Mouse (Mus musculus): ENCODE measurements around the gene Pacsin2. TPM values are rescaled to one million over a fixed set of nuclear protein-coding genes. Genes with fewer than 3 reads are reported as not detected.

Pacsin2 gene
- polyA plus RNA-seq, 1 experiment from 2014 or later = 47.9 TPM

GRCm38 (mm10) chr15:83482645-83483224 lies 18.3 kb upstream of the Pacsin2 start:
- H3K27ac ChIP-seq (ENCODE audit: low read length) = no peak overlapping the region
- no peak for ATAC-seq (ENCODE audit: low read depth)
- H3K36me3 ChIP-seq (ENCODE audit: control insufficient read depth, insufficient read depth) = no peaks in the 10 kb centered on the region
- H3K27me3 ChIP-seq (ENCODE audit: control insufficient read depth, insufficient read depth, low read depth, low read length) = no peaks in the 10 kb centered on the region
- no peak overlapping the region for H3K4me2 ChIP-seq (ENCODE audit: low read depth, low read length)
- no peak overlapping the region for H3K4me3 ChIP-seq (ENCODE audit: low read depth, low read length)
- no peaks in the 10 kb centered on the region; the same call in 1 of the 2 replicates for H3K4me1 ChIP-seq (ENCODE audit: control insufficient read depth, low read depth, low read length)
- WGBS (ENCODE audit: insufficient replicate concordance) = 40% methylated on average over 8 of the region's 8 CpGs
- no peaks in the 10 kb centered on the region for H3K9me3 ChIP-seq (replicated peaks; ENCODE audit: control insufficient read depth, low read length)
- H3K9ac ChIP-seq (ENCODE audit: low read depth, low read length) = no peak overlapping the region

- WGBS (ENCODE audit: insufficient replicate concordance) = 60% methylated on average over 10 of the region's 10 CpGs
- no peaks in the 10 kb centered on the region; the same call in 1 of the 2 replicates for H3K4me1 ChIP-seq (ENCODE audit: control insufficient read depth, low read depth, low read length)
- no peaks in the 10 kb centered on the region for H3K36me3 ChIP-seq (ENCODE audit: control insufficient read depth, insufficient read depth)
- no peak overlapping the region for H3K9ac ChIP-seq (ENCODE audit: low read depth, low read length)
- no peak overlapping the region for H3K27ac ChIP-seq (ENCODE audit: low read length)
- ATAC-seq (ENCODE audit: low read depth) = no peak
- H3K27me3 ChIP-seq (ENCODE audit: control insufficient read depth, insufficient read depth, low read depth, low read length) = no peaks in the 10 kb centered on the region
- no peaks in the 10 kb centered on the region for H3K9me3 ChIP-seq (replicated peaks; ENCODE audit: control insufficient read depth, low read length)
- no peak overlapping the region for H3K4me2 ChIP-seq (ENCODE audit: low read depth, low read length)
- no peak overlapping the region for H3K4me3 ChIP-seq (ENCODE audit: low read depth, low read length)
Observed at GRCm38 (mm10) chr15:83481236-83481780, 16.9 kb upstream of the Pacsin2 start.

- Histone ChIP-seq H3K27me3 (ENCODE audit: control insufficient read depth, insufficient read depth, low read depth, low read length) (no peaks in the 10 kb centered on the region), H3K4me1 (ENCODE audit: control insufficient read depth, low read depth, low read length) (peaks cover 3% of the 10 kb centered on the region), H3K4me3 (ENCODE audit: low read depth, low read length) (no peak overlapping the region), H3K27ac (ENCODE audit: low read length) (no peak overlapping the region), H3K4me2 (ENCODE audit: low read depth, low read length) (no peak overlapping the region), H3K9ac (ENCODE audit: low read depth, low read length) (no peak overlapping the region), H3K36me3 (ENCODE audit: control insufficient read depth, insufficient read depth) (no peaks in the 10 kb centered on the region), H3K9me3 (replicated peaks; ENCODE audit: control insufficient read depth, low read length) (no peaks in the 10 kb centered on the region)
- no peak for ATAC-seq (ENCODE audit: low read depth)
- 68% methylated on average over 4 of the region's 4 CpGs for WGBS (ENCODE audit: insufficient replicate concordance)
Observed at GRCm38 (mm10) chr15:83479818-83480217, 15.4 kb upstream of the Pacsin2 start.

GRCm38 (mm10) chr15:83478096-83478495 lies 13.7 kb upstream of the Pacsin2 start:
- Histone ChIP-seq H3K4me2 (ENCODE audit: low read depth, low read length) (no peak overlapping the region), H3K9ac (ENCODE audit: low read depth, low read length) (no peak overlapping the region), H3K27ac (ENCODE audit: low read length) (no peak overlapping the region), H3K36me3 (ENCODE audit: control insufficient read depth, insufficient read depth) (no peaks in the 10 kb centered on the region), H3K4me3 (ENCODE audit: low read depth, low read length) (no peak overlapping the region), H3K9me3 (replicated peaks; ENCODE audit: control insufficient read depth, low read length) (no peaks in the 10 kb centered on the region), H3K4me1 (ENCODE audit: control insufficient read depth, low read depth, low read length) (peaks cover 17% of the 10 kb centered on the region), H3K27me3 (ENCODE audit: control insufficient read depth, insufficient read depth, low read depth, low read length) (no peaks in the 10 kb centered on the region)
- 57% methylated on average over 3 of the region's 3 CpGs for WGBS (ENCODE audit: insufficient replicate concordance)
- no peak for ATAC-seq (ENCODE audit: low read depth)

GRCm38 (mm10) chr15:83476593-83477273 lies 12.3 kb upstream of the Pacsin2 start:
- no peaks in the 10 kb centered on the region for H3K9me3 ChIP-seq (replicated peaks; ENCODE audit: control insufficient read depth, low read length)
- no peaks in the 10 kb centered on the region for H3K27me3 ChIP-seq (ENCODE audit: control insufficient read depth, insufficient read depth, low read depth, low read length)
- peaks cover 17% of the 10 kb centered on the region for H3K4me1 ChIP-seq (ENCODE audit: control insufficient read depth, low read depth, low read length)
- H3K27ac ChIP-seq (ENCODE audit: low read length) = no peak overlapping the region
- H3K9ac ChIP-seq (ENCODE audit: low read depth, low read length) = no peak overlapping the region
- no peak overlapping the region for H3K4me3 ChIP-seq (ENCODE audit: low read depth, low read length)
- ATAC-seq (ENCODE audit: low read depth) = no peak
- WGBS (ENCODE audit: insufficient replicate concordance) = 48% methylated on average over 12 of the region's 12 CpGs
- no peak overlapping the region for H3K4me2 ChIP-seq (ENCODE audit: low read depth, low read length)
- no peaks in the 10 kb centered on the region for H3K36me3 ChIP-seq (ENCODE audit: control insufficient read depth, insufficient read depth)

GRCm38 (mm10) chr15:83474466-83474836 lies 10.0 kb upstream of the Pacsin2 start:
- H3K36me3 ChIP-seq (ENCODE audit: control insufficient read depth, insufficient read depth) = no peaks in the 10 kb centered on the region
- H3K4me3 ChIP-seq (ENCODE audit: low read depth, low read length) = peak overlapping the region; percentile 39
- peak; percentile 81 for ATAC-seq (ENCODE audit: low read depth)
- H3K27me3 ChIP-seq (ENCODE audit: control insufficient read depth, insufficient read depth, low read depth, low read length) = no peaks in the 10 kb centered on the region
- no peaks in the 10 kb centered on the region for H3K9me3 ChIP-seq (replicated peaks; ENCODE audit: control insufficient read depth, low read length)
- peak overlapping the region; percentile 47 for H3K9ac ChIP-seq (ENCODE audit: low read depth, low read length)
- H3K27ac ChIP-seq (ENCODE audit: low read length) = peak overlapping the region; percentile 82
- peak overlapping the region; percentile 71 for H3K4me2 ChIP-seq (ENCODE audit: low read depth, low read length)
- H3K4me1 ChIP-seq (ENCODE audit: control insufficient read depth, low read depth, low read length) = peaks cover 17% of the 10 kb centered on the region
- 14% methylated on average over 5 of the region's 5 CpGs for whole genome bisulfite sequencing (ENCODE audit: insufficient replicate concordance)

DNA sequence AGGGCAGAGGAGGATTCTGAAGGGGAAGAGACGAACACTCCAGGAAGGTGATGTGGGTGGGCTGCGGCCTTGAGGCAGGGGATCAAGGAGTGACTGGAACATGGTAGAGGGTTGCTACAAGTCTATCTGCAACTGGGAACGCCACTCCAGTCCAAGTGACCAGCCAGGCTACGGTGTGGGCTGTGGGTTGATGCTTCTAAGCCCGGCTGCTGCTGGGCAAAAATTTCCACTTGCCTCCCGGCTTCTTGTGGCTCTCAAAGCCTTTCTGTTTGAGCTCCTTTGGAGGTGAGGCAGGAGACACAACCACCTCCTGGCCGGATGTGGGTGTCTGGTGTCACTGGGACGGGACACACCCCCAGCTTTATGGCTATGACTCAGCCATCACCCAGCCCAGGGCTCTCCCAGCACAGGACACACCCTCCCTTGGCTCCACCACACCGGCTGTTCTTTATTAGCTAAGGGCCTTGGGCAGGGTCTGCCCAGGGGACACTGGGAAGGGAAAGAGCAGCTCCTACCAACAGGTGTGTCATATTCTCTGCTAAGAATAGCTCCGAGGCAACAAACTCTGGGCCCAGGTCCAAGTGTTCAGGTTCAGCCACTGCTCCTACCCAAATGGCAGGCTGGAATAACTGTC lies 9.5 kb upstream of the Pacsin2 start:
- peak; percentile 99 for ATAC-seq (ENCODE audit: low read depth)
- Histone ChIP-seq H3K4me3 (ENCODE audit: low read depth, low read length) (peak overlapping the region; percentile 39), H3K4me2 (ENCODE audit: low read depth, low read length) (peak overlapping the region; percentile 71), H3K27me3 (ENCODE audit: control insufficient read depth, insufficient read depth, low read depth, low read length) (no peaks in the 10 kb centered on the region), H3K9me3 (replicated peaks; ENCODE audit: control insufficient read depth, low read length) (no peaks in the 10 kb centered on the region), H3K4me1 (ENCODE audit: control insufficient read depth, low read depth, low read length) (peaks cover 17% of the 10 kb centered on the region), H3K27ac (ENCODE audit: low read length) (peak overlapping the region; percentile 82), H3K9ac (ENCODE audit: low read depth, low read length) (peak overlapping the region; percentile 47), H3K36me3 (ENCODE audit: control insufficient read depth, insufficient read depth) (no peaks in the 10 kb centered on the region)
- WGBS (ENCODE audit: insufficient replicate concordance) = 39% methylated on average over 10 of the region's 10 CpGs

DNA sequence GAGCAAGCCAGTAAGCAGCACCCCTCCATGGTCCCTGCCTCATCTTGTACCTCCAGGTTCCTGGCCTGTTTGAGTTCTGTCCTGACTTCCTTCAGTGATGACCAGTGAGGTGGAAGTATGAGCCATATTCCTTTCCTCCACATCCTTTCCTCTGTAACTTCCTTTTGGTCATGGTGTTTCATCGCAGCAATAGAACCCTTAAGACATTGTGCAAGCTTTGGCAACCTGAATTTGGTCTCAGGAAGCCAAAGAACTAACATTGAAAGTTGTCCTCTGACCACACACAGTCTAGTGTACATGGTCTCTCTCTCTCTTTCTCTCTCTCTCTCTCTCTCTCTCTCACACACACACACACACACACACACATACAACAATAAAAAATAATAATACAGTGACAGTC lies 8.8 kb upstream of the Pacsin2 start:
- no peak overlapping the region for H3K4me2 ChIP-seq (ENCODE audit: low read depth, low read length)
- peaks cover 17% of the 10 kb centered on the region for H3K4me1 ChIP-seq (ENCODE audit: control insufficient read depth, low read depth, low read length)
- no peak overlapping the region for H3K4me3 ChIP-seq (ENCODE audit: low read depth, low read length)
- no peaks in the 10 kb centered on the region for H3K9me3 ChIP-seq (replicated peaks; ENCODE audit: control insufficient read depth, low read length)
- H3K27me3 ChIP-seq (ENCODE audit: control insufficient read depth, insufficient read depth, low read depth, low read length) = no peaks in the 10 kb centered on the region
- no peak overlapping the region for H3K9ac ChIP-seq (ENCODE audit: low read depth, low read length)
- no peak for ATAC-seq (ENCODE audit: low read depth)
- H3K36me3 ChIP-seq (ENCODE audit: control insufficient read depth, insufficient read depth) = no peaks in the 10 kb centered on the region
- 71% methylated on average over 1 of the region's 1 CpGs for WGBS (ENCODE audit: insufficient replicate concordance)
- no peak overlapping the region; the same call in 1 of the 2 replicates for H3K27ac ChIP-seq (ENCODE audit: low read length)

DNA sequence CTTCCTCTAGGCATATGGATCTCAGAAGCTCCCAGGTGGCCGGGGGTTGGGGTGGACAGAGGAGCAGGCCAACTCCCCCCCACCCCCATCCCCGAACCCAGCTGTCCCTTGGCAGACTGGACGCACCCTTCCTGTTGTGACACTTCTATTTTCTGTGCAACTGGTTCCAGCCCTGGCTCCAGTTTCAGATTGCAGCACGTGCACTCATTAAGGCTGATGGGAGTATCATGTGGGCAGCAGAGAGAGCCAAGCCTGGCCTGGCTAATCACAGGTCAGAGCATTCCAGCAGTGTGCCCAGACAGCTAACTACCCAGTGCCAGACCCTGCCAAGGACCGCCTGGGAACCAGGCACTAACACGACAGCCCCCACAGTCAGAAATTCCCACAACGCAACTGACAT lies 7.1 kb upstream of the Pacsin2 start:
- H3K9me3 ChIP-seq (replicated peaks; ENCODE audit: control insufficient read depth, low read length) = no peaks in the 10 kb centered on the region
- no peaks in the 10 kb centered on the region for H3K27me3 ChIP-seq (ENCODE audit: control insufficient read depth, insufficient read depth, low read depth, low read length)
- H3K4me2 ChIP-seq (ENCODE audit: low read depth, low read length) = no peak overlapping the region
- H3K4me1 ChIP-seq (ENCODE audit: control insufficient read depth, low read depth, low read length) = peaks cover 17% of the 10 kb centered on the region
- no peak for ATAC-seq (ENCODE audit: low read depth)
- no peak overlapping the region for H3K27ac ChIP-seq (ENCODE audit: low read length)
- H3K4me3 ChIP-seq (ENCODE audit: low read depth, low read length) = no peak overlapping the region
- 57% methylated on average over 7 of the region's 7 CpGs for WGBS (ENCODE audit: insufficient replicate concordance)
- H3K36me3 ChIP-seq (ENCODE audit: control insufficient read depth, insufficient read depth) = no peaks in the 10 kb centered on the region
- H3K9ac ChIP-seq (ENCODE audit: low read depth, low read length) = no peak overlapping the region
